Mouse (Mus musculus): ENCODE measurements around the gene Fam129a. TPM values are rescaled to one million over a fixed set of nuclear protein-coding genes. Genes with fewer than 3 reads are reported as not detected.

The Fam129a gene
- polyA plus RNA-seq, 2 experiments from 2014 or later: 55.3 to 74.9 TPM

- ATAC-seq: no peak
These were observed 182.5 kb downstream of the Fam129a start for GRCm38 (mm10) chr1:151753374-151753929.

GRCm38 (mm10) chr1:151754028-151754489 lies 183.1 kb downstream of the Fam129a start:
- ATAC-seq: no peak

- ATAC-seq: peak; percentile 89
These were observed 184.1 kb downstream of the Fam129a start, which contains the start of gene Edem3 for GRCm38 (mm10) chr1:151754881-151755659. Edem3 (plus strand) TSS chr1:151755371.

- ATAC-seq: peak; percentile 4
These were observed 184.9 kb downstream of the Fam129a start for GRCm38 (mm10) chr1:151755660-151756424.

- no peak for ATAC-seq
These were observed 185.4 kb downstream of the Fam129a start for GRCm38 (mm10) chr1:151756425-151756728.

- no peak for ATAC-seq
These were observed 187.3 kb downstream of the Fam129a start for GRCm38 (mm10) chr1:151758301-151758700.

- no peak for ATAC-seq
These were observed 188.0 kb downstream of the Fam129a start for GRCm38 (mm10) chr1:151758991-151759390.

GRCm38 (mm10) chr1:151764236-151764635 lies 193.2 kb downstream of the Fam129a start:
- ATAC-seq: peak; percentile 30

GRCm38 (mm10) chr1:151766166-151766565 lies 195.2 kb downstream of the Fam129a start:
- no peak for ATAC-seq

- peak; percentile 67 for ATAC-seq
These were observed 196.1 kb downstream of the Fam129a start for GRCm38 (mm10) chr1:151766976-151767654.

- ATAC-seq: no peak
These were observed 198.4 kb downstream of the Fam129a start for GRCm38 (mm10) chr1:151769200-151769913.

Other genes with a start within 250 kb of the Fam129a start
- 100 to 1,000 TPM; 108 to 127 TPM for gene Ivns1abp, start 226.7 kb upstream of the Fam129a start, polyA plus RNA-seq (2017; shearing (Covaris generic))
- 10 to 100 TPM; 41.5 to 57.0 TPM for gene Swt1, start 142.7 kb upstream of the Fam129a start, polyA plus RNA-seq (2017; shearing (Covaris generic))
- gene Trmt1l, start 142.6 kb upstream of the Fam129a start, polyA plus RNA-seq (2017; shearing (Covaris generic)): 10 to 100 TPM; 35.7 to 46.8 TPM
- gene Rnf2, start 70.2 kb upstream of the Fam129a start, polyA plus RNA-seq (2017; shearing (Covaris generic)): 100 to 1,000 TPM in 1 of 2 experiments, 10 to 100 TPM in 1; 93.0 to 107 TPM
- 1 to 10 TPM; 3.1 to 4.8 TPM for gene Edem3, start 184.2 kb downstream of the Fam129a start, polyA plus RNA-seq (2017; shearing (Covaris generic))